Mouse (Mus musculus): ENCODE measurements at regions not wholly inside any gene's neighbourhood (a gene's known extent, or its start where the extent isn't known, plus 50 kb on each side); places are given as distances from the start of the nearest gene placed in this dataset.

DNA sequence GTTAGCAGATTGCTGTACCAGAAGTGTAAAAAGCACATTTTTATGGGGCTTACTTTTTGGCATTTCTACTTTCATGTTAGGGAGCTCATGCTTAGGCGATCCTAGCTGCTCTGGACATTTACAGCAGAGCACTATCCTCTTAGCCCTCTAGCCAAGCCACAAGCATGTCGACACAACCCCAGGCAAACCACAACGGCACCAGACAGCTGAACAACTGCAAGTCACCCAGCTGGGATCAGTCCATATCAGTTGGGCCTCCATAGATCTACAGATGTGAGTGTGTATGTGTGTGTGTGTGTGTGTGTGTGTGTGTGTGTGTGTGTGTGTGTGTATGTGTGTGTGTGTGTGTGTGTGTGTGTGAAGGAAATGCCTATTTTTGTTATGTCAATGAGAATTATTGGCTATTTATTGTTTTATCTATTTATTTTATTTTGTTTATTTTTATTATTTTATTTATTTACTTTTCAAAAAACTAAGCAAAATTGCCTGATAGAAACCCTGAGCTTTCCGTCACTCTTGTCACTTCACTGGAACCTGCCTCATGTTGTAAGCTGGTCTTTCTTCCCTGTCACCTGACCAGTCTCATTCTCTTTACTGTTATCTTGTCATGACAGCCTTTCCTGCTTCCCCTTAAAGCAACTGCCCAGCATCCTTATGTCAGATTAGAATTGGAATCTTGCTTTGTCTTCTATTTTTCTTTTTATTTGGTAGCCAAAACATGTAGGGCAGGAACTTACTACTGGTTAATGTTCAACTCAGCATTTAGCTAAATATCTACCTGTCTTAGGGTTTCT lies 208.2 kb downstream of the Mex3b start:
- Histone ChIP-seq H3K4me1 (ENCODE audit: control insufficient read depth, insufficient read depth, low read length) (peaks cover 2% of the 10 kb centered on the region; the same call in 1 of the 2 replicates), H3K4me3 (replicated peaks; ENCODE audit: control insufficient read depth, low read depth, low read length) (no peak overlapping the region), H3K27ac (ENCODE audit: control insufficient read depth, insufficient read depth, low read depth, low read length, poor library complexity) (no peak overlapping the region)
- no peak for TF ChIP-seq CTCF (IDR thresholded peaks at IDR 0.05; ENCODE audit: control insufficient read depth, insufficient read depth, low read length)
- whole genome bisulfite sequencing, result 8% methylated on average over 4 of the region's 4 CpGs

DNA sequence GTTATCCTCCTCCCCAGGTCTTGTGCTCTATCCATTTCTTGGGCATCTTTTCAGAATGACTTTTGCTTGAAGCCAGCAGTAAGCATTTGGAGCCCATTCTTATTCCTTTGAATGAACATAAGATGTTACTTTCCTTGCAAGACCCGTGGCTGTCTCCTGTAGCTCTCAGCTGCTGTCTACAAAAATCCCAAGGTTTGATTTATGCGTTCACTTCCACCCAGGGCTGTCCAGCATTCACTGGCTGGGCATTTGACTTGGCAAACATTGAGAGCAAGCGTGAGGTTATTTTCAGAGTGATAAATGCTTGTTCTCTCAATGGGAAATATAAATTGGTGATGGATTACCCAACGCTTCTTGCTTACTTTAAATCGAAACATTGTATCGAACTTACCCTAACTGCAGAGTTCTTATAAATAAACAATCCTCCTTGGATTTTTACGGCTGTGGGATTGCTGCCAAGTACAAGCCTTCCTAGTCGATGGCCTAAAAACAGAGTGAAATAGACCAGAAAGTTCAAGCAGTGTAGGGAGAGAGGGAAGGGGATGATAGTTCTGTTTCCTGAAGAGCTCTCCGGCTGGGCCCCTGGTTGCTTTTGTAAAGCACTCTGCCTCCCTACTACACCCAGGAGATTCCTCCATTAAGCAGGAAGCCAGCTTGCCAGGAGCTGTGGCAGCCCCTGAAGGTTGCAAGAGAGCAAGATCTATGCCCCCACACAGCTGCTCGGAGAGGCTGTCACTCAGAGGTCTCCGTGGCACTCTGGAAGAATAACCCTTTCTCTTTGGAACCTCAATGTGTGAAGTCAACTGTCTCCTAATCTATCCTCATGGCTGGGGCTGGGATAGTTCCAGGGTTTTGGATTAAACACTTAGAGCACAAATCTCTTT lies 210.1 kb downstream of the Mex3b start:
- 54% methylated on average over 11 of the region's 11 CpGs for whole genome bisulfite sequencing
- peaks cover 2% of the 10 kb centered on the region; the same call in 1 of the 2 replicates for H3K4me1 ChIP-seq (ENCODE audit: control insufficient read depth, insufficient read depth, low read length)

DNA sequence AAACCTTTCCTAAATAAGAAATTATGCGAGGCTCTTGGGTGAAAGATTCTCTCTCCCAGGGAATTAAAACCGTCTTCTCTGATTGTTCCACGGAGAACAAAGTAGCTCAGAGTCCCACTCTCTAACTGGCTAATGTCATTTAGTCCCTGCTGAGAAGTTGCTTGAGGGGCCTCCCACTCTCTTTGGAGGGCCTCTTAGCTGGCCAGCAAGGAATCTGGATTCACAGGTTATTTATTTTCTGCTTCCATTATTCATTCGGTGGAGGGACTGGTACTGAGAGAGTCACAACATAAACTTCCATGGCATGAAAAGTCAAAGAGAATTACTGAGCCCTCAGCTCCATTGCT lies 210.8 kb downstream of the Mex3b start:
- Histone ChIP-seq H3K27ac (ENCODE audit: control insufficient read depth, insufficient read depth, low read depth, low read length, poor library complexity) (no peak overlapping the region), H3K4me1 (ENCODE audit: control insufficient read depth, insufficient read depth, low read length) (peaks cover 2% of the 10 kb centered on the region; the same call in 1 of the 2 replicates), H3K4me3 (replicated peaks; ENCODE audit: control insufficient read depth, low read depth, low read length) (no peak overlapping the region)
- no peak for TF ChIP-seq CTCF (IDR thresholded peaks at IDR 0.05; ENCODE audit: control insufficient read depth, insufficient read depth, low read length)
- no peak for TF ChIP-seq POLR2A (IDR thresholded peaks at IDR 0.05; ENCODE audit: borderline replicate concordance, control insufficient read depth, low read depth, low read length)
- 73% methylated on average over 4 of the region's 4 CpGs for WGBS

More for the DNA sequence above, 210.1 kb downstream of the Mex3b start:
- Histone ChIP-seq H3K27ac (ENCODE audit: control insufficient read depth, insufficient read depth, low read depth, low read length, poor library complexity) (no peak overlapping the region), H3K4me3 (replicated peaks; ENCODE audit: control insufficient read depth, low read depth, low read length) (no peak overlapping the region)
- TF ChIP-seq CTCF (IDR thresholded peaks at IDR 0.05; ENCODE audit: control insufficient read depth, insufficient read depth, low read length) (no peak), POLR2A (IDR thresholded peaks at IDR 0.05; ENCODE audit: borderline replicate concordance, control insufficient read depth, low read depth, low read length) (no peak)

DNA sequence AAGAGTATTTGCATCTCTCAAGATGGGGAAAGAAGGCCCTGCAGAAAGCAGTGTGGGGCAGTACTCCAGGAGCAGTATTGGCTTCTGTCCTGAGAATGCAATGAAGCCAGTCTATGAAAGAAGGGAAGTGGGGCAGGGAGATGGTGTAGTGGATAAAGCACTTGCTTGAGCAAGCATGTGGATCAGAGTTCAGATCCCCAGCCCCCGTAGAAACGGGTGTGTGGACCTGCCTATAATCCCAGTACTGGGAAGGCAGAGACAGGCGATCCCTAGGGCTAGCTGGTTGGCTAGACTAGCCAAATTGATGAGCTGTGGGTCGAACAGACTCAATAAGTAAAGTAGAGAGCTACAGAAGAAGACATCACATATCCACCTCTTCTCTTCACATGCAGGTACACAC lies 211.6 kb downstream of the Mex3b start:
- TF ChIP-seq POLR2A (IDR thresholded peaks at IDR 0.05; ENCODE audit: borderline replicate concordance, control insufficient read depth, low read depth, low read length) (no peak), CTCF (IDR thresholded peaks at IDR 0.05; ENCODE audit: control insufficient read depth, insufficient read depth, low read length) (no peak)
- WGBS, result 72% methylated on average over 4 of the region's 4 CpGs
- Histone ChIP-seq H3K4me3 (replicated peaks; ENCODE audit: control insufficient read depth, low read depth, low read length) (no peak overlapping the region), H3K27ac (ENCODE audit: control insufficient read depth, insufficient read depth, low read depth, low read length, poor library complexity) (no peak overlapping the region), H3K4me1 (ENCODE audit: control insufficient read depth, insufficient read depth, low read length) (peaks cover 2% of the 10 kb centered on the region; the same call in 1 of the 2 replicates)

DNA sequence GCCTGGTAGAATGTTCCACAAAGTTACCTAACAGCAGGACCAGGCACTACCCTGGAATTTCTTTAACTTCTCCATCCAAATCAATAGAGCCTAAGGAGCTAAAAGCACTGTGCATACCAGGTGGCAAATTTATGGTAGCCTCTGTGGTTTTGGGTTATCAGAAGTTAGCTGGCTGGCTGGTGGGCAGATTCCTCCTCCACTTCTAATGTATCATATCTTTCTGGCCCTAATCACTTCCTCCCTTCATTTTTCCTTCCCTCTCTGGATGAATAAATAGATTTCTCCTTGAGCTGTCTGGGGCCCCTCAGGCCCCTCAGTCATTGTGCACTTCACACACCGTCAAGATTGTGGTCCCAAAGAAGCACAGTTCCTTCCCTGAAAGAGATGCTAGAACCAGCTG lies 212.7 kb downstream of the Mex3b start:
- WGBS, result 27% methylated on average over 1 of the region's 1 CpGs
- Histone ChIP-seq H3K4me3 (replicated peaks; ENCODE audit: control insufficient read depth, low read depth, low read length) (no peak overlapping the region), H3K4me1 (ENCODE audit: control insufficient read depth, insufficient read depth, low read length) (peaks cover 1% of the 10 kb centered on the region; the same call in 1 of the 2 replicates), H3K27ac (ENCODE audit: control insufficient read depth, insufficient read depth, low read depth, low read length, poor library complexity) (no peak overlapping the region)
- TF ChIP-seq POLR2A (IDR thresholded peaks at IDR 0.05; ENCODE audit: borderline replicate concordance, control insufficient read depth, low read depth, low read length) (no peak), CTCF (IDR thresholded peaks at IDR 0.05; ENCODE audit: control insufficient read depth, insufficient read depth, low read length) (no peak)

DNA sequence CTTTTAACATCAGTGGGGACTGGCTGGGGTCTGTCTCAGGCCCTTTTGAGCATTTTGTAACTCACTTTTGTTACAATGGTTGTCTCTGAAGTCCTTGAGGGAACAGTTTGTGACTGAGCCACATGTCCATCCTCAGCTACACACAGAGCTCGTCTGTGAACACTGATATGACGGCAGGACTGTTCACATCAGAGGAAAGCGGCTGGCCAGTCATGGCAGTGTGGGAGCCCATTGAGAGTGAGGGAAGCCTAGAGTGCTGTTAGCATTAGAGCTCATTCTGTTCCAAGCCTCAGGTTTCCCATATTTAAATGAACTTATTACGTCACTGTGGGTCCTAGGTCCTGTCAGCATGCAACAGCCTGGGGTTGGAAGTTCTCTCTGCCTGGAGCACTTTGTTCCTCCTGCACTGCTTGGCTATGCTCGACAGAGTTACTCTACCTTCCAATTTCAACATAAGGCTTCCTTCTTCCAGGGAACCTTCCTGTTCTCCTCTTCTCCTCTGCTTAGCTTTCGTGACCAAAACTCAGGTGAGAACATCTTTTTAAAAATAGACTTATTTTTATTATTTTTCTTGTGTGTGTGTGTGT lies 217.5 kb downstream of the Mex3b start:
- WGBS, result 42% methylated on average over 6 of the region's 6 CpGs
- TF ChIP-seq POLR2A (IDR thresholded peaks at IDR 0.05; ENCODE audit: borderline replicate concordance, control insufficient read depth, low read depth, low read length) (no peak), CTCF (IDR thresholded peaks at IDR 0.05; ENCODE audit: control insufficient read depth, insufficient read depth, low read length) (no peak)
- H3K27ac ChIP-seq (ENCODE audit: control insufficient read depth, insufficient read depth, low read depth, low read length, poor library complexity), result no peak overlapping the region
- H3K4me1 ChIP-seq (ENCODE audit: control insufficient read depth, insufficient read depth, low read length), result peaks cover 6% of the 10 kb centered on the region; the same call in 1 of the 2 replicates
- no peak overlapping the region for H3K4me3 ChIP-seq (replicated peaks; ENCODE audit: control insufficient read depth, low read depth, low read length)

DNA sequence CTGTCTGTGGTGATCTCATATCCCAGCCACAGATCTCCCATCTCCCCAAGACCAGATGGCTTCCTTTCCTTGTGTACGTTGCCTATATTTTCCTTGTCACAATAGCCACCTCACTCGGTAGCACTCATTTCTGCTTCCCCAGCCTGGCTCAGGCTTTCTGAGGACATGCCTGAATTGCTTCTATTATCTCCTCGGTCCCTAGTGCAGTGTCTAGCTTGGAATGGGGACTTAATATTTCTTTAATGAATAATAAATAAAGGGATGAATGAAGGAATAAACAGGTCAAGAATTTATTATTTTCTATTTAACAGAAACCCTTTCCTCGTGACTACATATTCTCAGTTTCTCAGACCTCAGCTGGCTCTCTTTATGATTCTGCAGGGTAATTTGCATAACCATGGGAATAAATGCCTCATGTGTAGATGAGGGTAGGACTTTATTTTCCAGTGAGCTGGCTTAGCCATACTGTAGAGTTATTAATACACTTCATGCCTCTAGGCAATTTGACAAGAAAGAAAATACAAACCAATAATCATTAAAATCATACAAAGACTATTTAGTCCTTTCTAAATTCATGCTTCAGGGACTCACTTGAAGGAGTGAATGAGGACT lies 218.5 kb downstream of the Mex3b start:
- Histone ChIP-seq H3K4me3 (replicated peaks; ENCODE audit: control insufficient read depth, low read depth, low read length) (no peak overlapping the region), H3K27ac (ENCODE audit: control insufficient read depth, insufficient read depth, low read depth, low read length, poor library complexity) (no peak overlapping the region), H3K4me1 (ENCODE audit: control insufficient read depth, insufficient read depth, low read length) (peaks cover 6% of the 10 kb centered on the region; the same call in 1 of the 2 replicates)
- TF ChIP-seq POLR2A (IDR thresholded peaks at IDR 0.05; ENCODE audit: borderline replicate concordance, control insufficient read depth, low read depth, low read length), result no peak
- TF ChIP-seq CTCF (IDR thresholded peaks at IDR 0.05; ENCODE audit: control insufficient read depth, insufficient read depth, low read length), result no peak
- WGBS, result 62% methylated on average over 4 of the region's 4 CpGs

Data from bone marrow, adult 2 months (tissue).